Mouse (Mus musculus): ENCODE measurements around the gene Fkbp1b.

DNA sequence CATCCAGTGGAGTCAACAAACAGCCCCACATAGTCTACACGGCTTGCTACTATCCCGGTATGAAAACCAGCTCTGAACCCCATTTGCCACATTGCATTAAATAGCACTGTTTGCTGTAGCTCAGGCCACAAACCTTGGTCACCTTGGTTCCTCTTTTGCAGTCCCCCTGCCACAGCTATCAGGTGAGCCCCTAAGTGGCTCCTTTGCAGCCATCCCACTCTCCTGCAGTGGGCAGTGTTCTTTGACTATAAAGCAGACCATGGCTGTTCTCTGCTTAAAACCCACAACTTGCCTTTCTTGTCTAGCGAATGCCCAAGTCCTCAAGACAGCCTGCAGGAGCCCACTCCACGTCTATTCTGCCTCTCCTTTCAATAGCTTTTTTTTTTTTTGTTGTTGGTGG lies 30.9 kb upstream of the Fkbp1b start:
- no peak for TF ChIP-seq CTCF (IDR thresholded peaks at IDR 0.05; ENCODE audit: insufficient read depth, low read depth, low read length)
- no peak for TF ChIP-seq POLR2A (IDR thresholded peaks at IDR 0.05; ENCODE audit: insufficient read depth, low read depth, low read length)

Data from olfactory bulb, adult 2 months (tissue).